In genomic region chr19:36014836-36015235, GRCm38 (mm10) we compare ENCODE assay signal across 18 mouse cellular contexts. TPM values are rescaled to one million over a fixed set of nuclear protein-coding genes. Genes with fewer than 3 reads are reported as not detected.
"Had no signal": no experiment of that assay in that cellular context is flagged by ENCODE, and none has a peak within 500 bp of the region (broad histone marks: within the 10 kb centered on the region; RNA-seq: fewer than 3 reads in every experiment).

No protein-coding gene starts in this region.

- ATAC-seq: liver, postnatal 0 days; midbrain, embryonic 13.5 days had no signal

- H3K9ac ChIP-seq: limb, embryonic 12.5 days; liver, embryonic 13.5 days; liver, postnatal 0 days; lung, embryonic 15.5 days; midbrain, embryonic 13.5 days; neural tube, embryonic 12.5 days had no signal

- H3K9me3 ChIP-seq: limb, embryonic 12.5 days; liver, embryonic 13.5 days; lung, embryonic 15.5 days; midbrain, embryonic 13.5 days; neural tube, embryonic 12.5 days had no signal

- H3K4me1 ChIP-seq: limb, embryonic 12.5 days; liver, embryonic 13.5 days; lung, embryonic 15.5 days; midbrain, embryonic 13.5 days; neural tube, embryonic 12.5 days had no signal

- H3K4me2 ChIP-seq: limb, embryonic 12.5 days; liver, embryonic 13.5 days; lung, embryonic 15.5 days; midbrain, embryonic 13.5 days; neural tube, embryonic 12.5 days had no signal

- H3K36me3 ChIP-seq: limb, embryonic 12.5 days; liver, embryonic 13.5 days; lung, embryonic 15.5 days; midbrain, embryonic 13.5 days; neural tube, embryonic 12.5 days had no signal

- DNase-seq: kidney, adult 9 months; kidney, postnatal 10 days; layer of hippocampus, adult 9-11 months; layer of hippocampus, postnatal 36 days; liver; liver, embryonic 13.5 days; liver, postnatal 0 days; lung, postnatal 14 days; spleen, adult 18-20 months; thymus, adult 18-20 months; thymus, postnatal 14 days had no signal

- H3K4me3 ChIP-seq: limb, embryonic 12.5 days; liver, embryonic 13.5 days; lung, embryonic 15.5 days; midbrain, embryonic 13.5 days; myocyte; neural tube, embryonic 12.5 days had no signal

- H3K27me3 ChIP-seq: limb, embryonic 12.5 days; liver, embryonic 13.5 days; lung, embryonic 15.5 days; midbrain, embryonic 13.5 days; neural tube, embryonic 12.5 days had no signal

- H3K27ac ChIP-seq: limb, embryonic 12.5 days; liver, embryonic 13.5 days; lung, embryonic 15.5 days; macrophage; midbrain, embryonic 13.5 days; neural tube, embryonic 12.5 days had no signal

RNA-seq across cellular contexts. Expression of gene Htr7, which starts 42.5 kb away (rescaled TPM):
- polyA plus RNA-seq: liver, embryonic 13.5 days; stomach, embryonic 14.5 days had no signal
